Mouse (Mus musculus): ENCODE data around the gene Mtf1. TPM values are rescaled to one million over a fixed set of nuclear protein-coding genes. Genes with fewer than 3 reads are reported as not detected.

The Mtf1 gene
- polyA plus RNA-seq, 1 experiment = not detected

DNA sequence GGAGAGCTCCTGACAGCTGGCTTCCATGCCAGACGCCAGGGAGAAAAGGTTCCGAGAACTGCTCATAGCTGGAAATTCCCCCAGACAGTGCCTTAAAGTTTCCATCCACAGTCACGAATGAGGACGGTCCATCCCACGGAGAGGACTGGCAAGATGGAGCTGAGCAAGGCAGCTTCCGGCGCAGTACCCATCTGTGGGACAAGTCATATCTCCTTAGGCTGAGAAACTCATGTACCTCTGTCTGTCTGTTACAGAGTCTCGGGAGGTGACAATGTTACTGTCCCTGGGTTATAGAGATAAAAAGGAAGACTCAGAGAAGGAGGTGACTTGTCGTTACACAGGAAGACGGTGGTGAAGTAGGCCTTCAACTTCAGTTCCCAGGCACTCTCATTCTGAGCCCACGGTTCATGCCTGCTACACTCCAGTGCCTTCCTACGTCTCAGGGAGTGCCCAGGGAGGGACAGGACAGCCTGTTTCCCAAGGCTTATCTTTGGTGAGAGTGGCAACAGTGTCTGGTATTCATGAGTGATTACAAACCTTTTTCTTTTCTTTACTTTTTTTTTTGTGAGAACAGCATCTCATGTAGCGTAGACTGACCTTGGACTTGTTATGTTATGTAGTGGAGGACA, 32.8 kb upstream of the Mtf1 start:
- WGBS = 88% methylated on average over 13 of the region's 13 CpGs
- no peak overlapping the region for H3K4me3 ChIP-seq (ENCODE audit: insufficient read depth, low read depth, low read length)
- no peak for TF ChIP-seq CTCF (IDR thresholded peaks at IDR 0.05; ENCODE audit: insufficient read depth, low read depth, low read length)
- no peak for TF ChIP-seq POLR2A (IDR thresholded peaks at IDR 0.05; ENCODE audit: insufficient read depth, low read depth, low read length)
- H3K27ac ChIP-seq (ENCODE audit: insufficient read depth, low read depth, low read length) = no peak overlapping the region
- peaks cover 14% of the 10 kb centered on the region for H3K4me1 ChIP-seq (ENCODE audit: control insufficient read depth, insufficient read depth, low read length)

GRCm38 (mm10) chr4:124770624-124771023, 31.3 kb upstream of the Mtf1 start:
- Histone ChIP-seq H3K4me3 (ENCODE audit: insufficient read depth, low read depth, low read length) (no peak overlapping the region), H3K27ac (ENCODE audit: insufficient read depth, low read depth, low read length) (no peak overlapping the region), H3K4me1 (ENCODE audit: control insufficient read depth, insufficient read depth, low read length) (peaks cover 14% of the 10 kb centered on the region)
- TF ChIP-seq POLR2A (IDR thresholded peaks at IDR 0.05; ENCODE audit: insufficient read depth, low read depth, low read length) (no peak), CTCF (IDR thresholded peaks at IDR 0.05; ENCODE audit: insufficient read depth, low read depth, low read length) (no peak)
- 59% methylated on average over 5 of the region's 5 CpGs for WGBS

DNA sequence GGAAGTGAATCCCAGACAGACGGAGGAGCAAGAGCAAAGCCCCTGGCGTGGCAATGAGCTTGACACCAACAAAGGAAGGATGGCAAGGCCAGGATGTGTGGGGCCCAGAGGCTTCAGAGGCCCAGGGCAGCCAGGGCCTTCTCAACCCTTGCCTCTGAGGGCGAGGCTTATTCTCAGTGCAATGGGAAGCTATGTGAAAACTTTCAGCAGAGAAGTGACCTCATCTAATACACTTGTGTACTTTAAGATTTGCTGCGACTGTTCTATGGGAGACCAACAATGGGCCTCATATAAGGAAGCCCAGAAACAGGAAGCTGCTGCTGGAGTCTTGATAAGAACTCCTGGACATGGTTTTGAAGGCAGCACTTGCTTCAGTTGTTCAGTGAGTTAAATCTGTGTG, 29.8 kb upstream of the Mtf1 start:
- WGBS = 63% methylated on average over 4 of the region's 4 CpGs
- no peak overlapping the region for H3K27ac ChIP-seq (ENCODE audit: insufficient read depth, low read depth, low read length)
- H3K4me3 ChIP-seq (ENCODE audit: insufficient read depth, low read depth, low read length) = no peak overlapping the region
- H3K4me1 ChIP-seq (ENCODE audit: control insufficient read depth, insufficient read depth, low read length) = peaks cover 2% of the 10 kb centered on the region; the same call in 1 of the 2 replicates
- no peak for TF ChIP-seq CTCF (IDR thresholded peaks at IDR 0.05; ENCODE audit: insufficient read depth, low read depth, low read length)
- no peak for TF ChIP-seq POLR2A (IDR thresholded peaks at IDR 0.05; ENCODE audit: insufficient read depth, low read depth, low read length)

GRCm38 (mm10) chr4:124773449-124773848, 28.5 kb upstream of the Mtf1 start:
- 96% methylated on average over 1 of the region's 2 CpGs for WGBS

DNA sequence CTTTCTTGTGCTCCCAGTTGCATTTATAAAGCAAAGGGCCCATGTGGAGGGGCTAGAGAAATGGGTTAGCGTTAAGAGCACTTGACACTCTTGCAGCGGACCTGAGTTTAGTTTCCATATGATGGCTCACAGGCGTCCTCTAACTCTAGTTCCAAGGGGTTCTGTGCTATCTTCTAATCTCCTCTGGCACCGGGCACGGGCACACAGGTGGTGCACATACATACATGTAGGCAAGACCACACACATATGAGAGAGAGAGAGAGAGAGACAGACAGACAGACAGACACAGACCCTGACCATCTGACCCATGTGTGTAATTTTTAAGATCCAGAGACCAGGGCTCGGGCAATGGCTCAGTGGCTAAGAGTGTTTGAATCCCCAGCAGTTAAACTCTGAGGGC, 27.9 kb upstream of the Mtf1 start:
- no peak overlapping the region for H3K4me3 ChIP-seq (ENCODE audit: insufficient read depth, low read depth, low read length)
- TF ChIP-seq POLR2A (IDR thresholded peaks at IDR 0.05; ENCODE audit: insufficient read depth, low read depth, low read length) (no peak), CTCF (IDR thresholded peaks at IDR 0.05; ENCODE audit: insufficient read depth, low read depth, low read length) (no peak)
- H3K4me1 ChIP-seq (ENCODE audit: control insufficient read depth, insufficient read depth, low read length) = peaks cover 2% of the 10 kb centered on the region; the same call in 1 of the 2 replicates
- 95% methylated on average over 6 of the region's 6 CpGs for WGBS
- no peak overlapping the region for H3K27ac ChIP-seq (ENCODE audit: insufficient read depth, low read depth, low read length)

More at GRCm38 (mm10) chr4:124773449-124773848, 28.5 kb upstream of the Mtf1 start:
- no peak for TF ChIP-seq CTCF (IDR thresholded peaks at IDR 0.05; ENCODE audit: insufficient read depth, low read depth, low read length)
- Histone ChIP-seq H3K4me3 (ENCODE audit: insufficient read depth, low read depth, low read length) (no peak overlapping the region), H3K4me1 (ENCODE audit: control insufficient read depth, insufficient read depth, low read length) (peaks cover 2% of the 10 kb centered on the region; the same call in 1 of the 2 replicates), H3K27ac (ENCODE audit: insufficient read depth, low read depth, low read length) (no peak overlapping the region)

- Histone ChIP-seq H3K27ac (ENCODE audit: insufficient read depth, low read depth, low read length) (no peak overlapping the region), H3K4me3 (ENCODE audit: insufficient read depth, low read depth, low read length) (no peak overlapping the region), H3K4me1 (ENCODE audit: control insufficient read depth, insufficient read depth, low read length) (peaks cover 2% of the 10 kb centered on the region; the same call in 1 of the 2 replicates)
- WGBS = 91% methylated on average over 2 of the region's 2 CpGs
- TF ChIP-seq POLR2A (IDR thresholded peaks at IDR 0.05; ENCODE audit: insufficient read depth, low read depth, low read length) (no peak), CTCF (IDR thresholded peaks at IDR 0.05; ENCODE audit: insufficient read depth, low read depth, low read length) (no peak)
These were observed 27.5 kb upstream of the Mtf1 start for GRCm38 (mm10) chr4:124774429-124774828.

DNA sequence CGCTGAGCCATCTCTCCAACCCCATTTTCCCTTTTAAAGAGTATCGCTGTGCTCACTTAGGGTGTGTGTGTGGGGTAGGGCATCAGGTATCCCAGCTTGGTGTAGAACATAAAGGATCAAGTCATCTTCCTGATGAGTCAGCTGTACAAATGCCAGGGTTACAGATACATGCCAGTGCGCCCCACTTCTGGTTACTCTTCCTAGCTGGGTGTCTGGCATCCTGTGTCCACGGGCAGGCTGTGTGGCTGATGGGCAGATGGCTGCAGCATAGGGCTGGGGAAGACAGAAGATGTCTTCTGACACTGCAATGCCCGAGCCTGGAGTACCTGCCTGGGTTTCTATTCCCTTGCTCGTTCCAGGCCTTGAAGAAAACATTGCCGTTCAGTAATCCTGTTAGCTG, 20.5 kb upstream of the Mtf1 start:
- TF ChIP-seq POLR2A (IDR thresholded peaks at IDR 0.05; ENCODE audit: insufficient read depth, low read depth, low read length) = no peak
- no peak for TF ChIP-seq CTCF (IDR thresholded peaks at IDR 0.05; ENCODE audit: insufficient read depth, low read depth, low read length)
- no peak overlapping the region for H3K27ac ChIP-seq (ENCODE audit: insufficient read depth, low read depth, low read length)
- H3K4me3 ChIP-seq (ENCODE audit: insufficient read depth, low read depth, low read length) = no peak overlapping the region
- H3K4me1 ChIP-seq (ENCODE audit: control insufficient read depth, insufficient read depth, low read length) = no peaks in the 10 kb centered on the region
- 72% methylated on average over 7 of the region's 7 CpGs for WGBS

DNA sequence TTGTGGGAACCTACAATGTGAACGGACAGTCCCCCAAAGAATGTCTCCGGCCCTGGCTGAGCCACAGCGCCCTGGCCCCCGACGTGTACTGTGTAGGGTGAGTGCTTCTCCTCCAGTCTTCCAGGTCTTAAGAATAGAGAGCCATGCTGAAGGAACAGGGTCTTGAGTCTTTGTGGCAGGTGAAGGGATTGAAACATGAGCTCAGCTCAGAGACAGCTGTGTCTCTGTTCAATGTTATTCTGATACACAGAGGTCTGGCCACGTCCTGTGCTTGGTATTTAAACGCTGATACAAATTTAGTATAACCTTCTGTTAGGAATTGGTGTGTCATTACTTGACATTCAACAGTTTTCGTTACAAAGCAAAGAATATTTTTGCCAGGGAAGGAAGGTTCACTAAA, 19.5 kb upstream of the Mtf1 start:
- no peak for TF ChIP-seq POLR2A (IDR thresholded peaks at IDR 0.05; ENCODE audit: insufficient read depth, low read depth, low read length)
- TF ChIP-seq CTCF (IDR thresholded peaks at IDR 0.05; ENCODE audit: insufficient read depth, low read depth, low read length) = no peak
- Histone ChIP-seq H3K4me3 (ENCODE audit: insufficient read depth, low read depth, low read length) (no peak overlapping the region), H3K4me1 (ENCODE audit: control insufficient read depth, insufficient read depth, low read length) (no peaks in the 10 kb centered on the region), H3K27ac (ENCODE audit: insufficient read depth, low read depth, low read length) (no peak overlapping the region)
- WGBS = 94% methylated on average over 8 of the region's 8 CpGs

GRCm38 (mm10) chr4:124783937-124784336, 18.0 kb upstream of the Mtf1 start:
- Histone ChIP-seq H3K4me1 (ENCODE audit: control insufficient read depth, insufficient read depth, low read length) (no peaks in the 10 kb centered on the region), H3K27ac (ENCODE audit: insufficient read depth, low read depth, low read length) (no peak overlapping the region), H3K4me3 (ENCODE audit: insufficient read depth, low read depth, low read length) (no peak overlapping the region)
- TF ChIP-seq CTCF (IDR thresholded peaks at IDR 0.05; ENCODE audit: insufficient read depth, low read depth, low read length) (no peak), POLR2A (IDR thresholded peaks at IDR 0.05; ENCODE audit: insufficient read depth, low read depth, low read length) (no peak)
- WGBS = 88% methylated on average over 8 of the region's 8 CpGs
